Mouse (Mus musculus) heart, adult 2 months (tissue): ENCODE results near the gene Hmga2.

Experiments used
- CTCF ChIP-seq: fragments of 200-600 bp; IDR thresholded peaks from 2 replicates; pipeline ENCODE4 v1.8.1; 2022; ENCODE audit warnings: antibody characterized with exemption, mild to moderate bottlenecking, moderate library complexity
- EP300 ChIP-seq: fragments of 200-500 bp; IDR thresholded peaks from 2 replicates; pipeline ENCODE4 v1.6.1; 2011; ENCODE audit warnings: low read depth, low read length, control low read depth; ENCODE audit not compliant: insufficient read depth
- POLR2A ChIP-seq: fragments of 200-500 bp; IDR thresholded peaks from 2 replicates; pipeline ENCODE4 v1.6.1; 2011; ENCODE audit warnings: mild to moderate bottlenecking, low read depth, low read length, control low read depth; ENCODE audit not compliant: insufficient read depth

DNA sequence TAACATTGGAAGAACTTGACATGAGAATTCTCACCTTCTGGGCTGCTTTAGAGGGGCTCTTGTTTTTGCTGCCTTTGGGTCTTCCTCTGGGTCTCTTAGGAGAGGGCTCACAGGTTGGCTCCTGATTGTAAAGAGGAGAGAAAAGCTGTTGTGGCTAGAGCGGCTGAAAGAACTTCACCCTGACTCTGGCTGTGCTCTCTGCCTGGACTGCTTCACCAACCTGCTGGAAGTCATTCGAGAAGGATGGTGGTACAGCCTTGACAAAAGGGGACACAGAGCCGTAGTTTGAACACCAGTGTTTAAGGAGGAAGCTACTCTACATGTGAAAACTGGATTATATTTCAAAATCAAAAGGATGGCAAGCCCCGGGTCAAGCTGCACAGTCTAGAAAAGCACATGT, 3.1 kb downstream of the Hmga2 start:
- TF ChIP-seq POLR2A (no peak), CTCF (no peak), EP300 (no peak)
